Mouse (Mus musculus): ENCODE measurements around the gene Gm28230.

Gm28230 gene

GRCm38 (mm10) chr2:74724244-74725015 lies 2.1 kb upstream of the Gm28230 start:
- DNase-seq (ENCODE audit: low spot score in 2 of 2), result no peak

GRCm38 (mm10) chr2:74725171-74725570 lies 1.4 kb upstream of the Gm28230 start:
- DNase-seq (ENCODE audit: low spot score in 2 of 2), result no peak

GRCm38 (mm10) chr2:74726973-74727639 lies 578 bp downstream of the Gm28230 start:
- DNase-seq (ENCODE audit: low spot score in 2 of 2), result no peak

GRCm38 (mm10) chr2:74727640-74728302 lies 1.2 kb downstream of the Gm28230 start:
- no peak for DNase-seq (ENCODE audit: low spot score in 2 of 2)

- DNase-seq (ENCODE audit: low spot score in 2 of 2), result no peak
Measured at GRCm38 (mm10) chr2:74728303-74728680, 1.8 kb downstream of the Gm28230 start.

- DNase-seq (ENCODE audit: low spot score in 2 of 2), result no peak
Measured at GRCm38 (mm10) chr2:74730331-74730730, 3.8 kb downstream of the Gm28230 start.

GRCm38 (mm10) chr2:74731055-74731454 lies 4.5 kb downstream of the Gm28230 start:
- DNase-seq (ENCODE audit: low spot score in 2 of 2), result no peak

- no peak for DNase-seq (ENCODE audit: low spot score in 2 of 2)
Measured at GRCm38 (mm10) chr2:74731799-74732512, 5.4 kb downstream of the Gm28230 start.

- no peak for DNase-seq (ENCODE audit: low spot score in 2 of 2)
Measured at GRCm38 (mm10) chr2:74732513-74733316, 6.2 kb downstream of the Gm28230 start.

- DNase-seq (ENCODE audit: low spot score in 2 of 2), result no peak
Measured at GRCm38 (mm10) chr2:74733317-74733661, 6.8 kb downstream of the Gm28230 start.

- DNase-seq (ENCODE audit: low spot score in 2 of 2), result no peak
Measured at GRCm38 (mm10) chr2:74733765-74734164, 7.2 kb downstream of the Gm28230 start.

- no peak for DNase-seq (ENCODE audit: low spot score in 2 of 2)
Measured at GRCm38 (mm10) chr2:74734451-74734850, 7.9 kb downstream of the Gm28230 start.

- no peak for DNase-seq (ENCODE audit: low spot score in 2 of 2)
Measured at GRCm38 (mm10) chr2:74734996-74735811, 8.7 kb downstream of the Gm28230 start.

GRCm38 (mm10) chr2:74735851-74736687 lies 9.5 kb downstream of the Gm28230 start:
- no peak for DNase-seq (ENCODE audit: low spot score in 2 of 2)

- DNase-seq (ENCODE audit: low spot score in 2 of 2), result no peak
Measured at GRCm38 (mm10) chr2:74736688-74737577, 10.4 kb downstream of the Gm28230 start.

- no peak for DNase-seq (ENCODE audit: low spot score in 2 of 2)
Measured at GRCm38 (mm10) chr2:74737578-74738070, 11.1 kb downstream of the Gm28230 start.

- DNase-seq (ENCODE audit: low spot score in 2 of 2), result no peak
Measured at GRCm38 (mm10) chr2:74738623-74739475, 12.3 kb downstream of the Gm28230 start.

GRCm38 (mm10) chr2:74739476-74739800 lies 12.9 kb downstream of the Gm28230 start:
- no peak for DNase-seq (ENCODE audit: low spot score in 2 of 2)
